Mouse (Mus musculus): ENCODE results near the gene Efcab9. TPM values are rescaled to one million over a fixed set of nuclear protein-coding genes. Genes with fewer than 3 reads are reported as not detected.
A peak's percentile ranks its signal among the peaks of the same experiment; 100 is the strongest.

Gene Efcab9
- total RNA-seq (2012; rRNA removed) (0.77 and 0.82 TPM in 2 replicates), polyA plus RNA-seq (2012; ENCODE audit: insufficient read depth in 1 of 2, insufficient read length in 2 of 2, low read depth in 1 of 2, low replicate concordance in 2 of 2, missing spikeins in 1 of 2) (1 to 10 TPM in 1 of 2 experiments, not detected in 1; 1.3 TPM)

GRCm38 (mm10) chr11:32531871-32532764 is at the start of gene Efcab9:
Gene Efcab9, minus strand, starts transcription at chr11:32532081.
- peak within 1 kb of the TSS; percentile 60 for H3K27ac ChIP-seq (ENCODE audit: control insufficient read depth, low read depth, low read length)
- peak within 1 kb of the TSS; percentile 96 for H3K9ac ChIP-seq (ENCODE audit: control insufficient read depth, low read depth, low read length, poor library complexity, severe bottlenecking)
- peaks cover 8% of the 10 kb centered on the region for H3K79me2 ChIP-seq (ENCODE audit: control insufficient read depth, insufficient read depth, low read length, poor library complexity)
- H3K4me3 ChIP-seq (ENCODE audit: control insufficient read depth in 1 of 2, insufficient read depth in 1 of 2, low read depth in 2 of 2, low read length in 2 of 2), result peak within 1 kb of the TSS; percentile 87 to 99
- H3K27me3 ChIP-seq (ENCODE audit: control insufficient read depth in 1 of 2, insufficient read depth in 2 of 2, low read length in 2 of 2), result no peaks in the 10 kb centered on the region
- peaks cover 0 to 14% of the 10 kb centered on the region in 2 experiments; a peak in 2 of 4 replicates for H3K4me1 ChIP-seq (ENCODE audit: control insufficient read depth in 1 of 2, insufficient read depth in 2 of 2, low read length in 2 of 2)
- DNase-seq (ENCODE audit: low read depth, low spot score), result peak; percentile 22
- H3K36me3 ChIP-seq (ENCODE audit: control insufficient read depth in 1 of 2, insufficient read depth in 2 of 2, low read length in 2 of 2), result peaks cover 0 to 7% of the 10 kb centered on the region in 2 experiments; a peak in 2 of 4 replicates
- no peak for TF ChIP-seq ZKSCAN1 (IDR thresholded peaks at IDR 0.05; ENCODE audit: low read depth, low read length)
- TF ChIP-seq CTCF (IDR thresholded peaks at IDR 0.05 in 2 of 3, conservative IDR thresholded peaks at IDR 0.05 in 1 of 3; ENCODE audit: control insufficient read depth in 1 of 3, insufficient read depth in 1 of 3, low read depth in 2 of 3, low read length in 3 of 3, poor library complexity in 1 of 3, severe bottlenecking in 1 of 3), result no peak
- TF ChIP-seq E2F4 (IDR thresholded peaks at IDR 0.05; ENCODE audit: borderline replicate concordance, low read depth, low read length), result no peak
- TF ChIP-seq UBTF (IDR thresholded peaks at IDR 0.05; ENCODE audit: borderline replicate concordance, insufficient read depth, low read depth, low read length), result no peak
- TF ChIP-seq MAFK (IDR thresholded peaks at IDR 0.05; ENCODE audit: borderline replicate concordance, low read depth, low read length), result no peak
- no peak for TF ChIP-seq NRF1 (IDR thresholded peaks at IDR 0.05; ENCODE audit: insufficient read depth, low read depth, low read length, poor library complexity, severe bottlenecking)
- no peak for TF ChIP-seq BHLHE40 (IDR thresholded peaks at IDR 0.05; ENCODE audit: borderline replicate concordance, low read depth, low read length)
- TF ChIP-seq ZC3H11A (IDR thresholded peaks at IDR 0.05; ENCODE audit: low read depth, low read length), result no peak
- H3K9me3 ChIP-seq (replicated peaks; ENCODE audit: insufficient read depth, low read length), result no peaks in the 10 kb centered on the region

GRCm38 (mm10) chr11:32581031-32581430 is 49.1 kb upstream of the Efcab9 start:
- Histone ChIP-seq H3K9ac (ENCODE audit: control insufficient read depth, low read depth, low read length, poor library complexity, severe bottlenecking) (peak overlapping the region; percentile 32), H3K36me3 (ENCODE audit: control insufficient read depth in 1 of 2, insufficient read depth in 2 of 2, low read length in 2 of 2) (peaks cover 0 to 2% of the 10 kb centered on the region in 2 experiments; a peak in 1 of 4 replicates), H3K27me3 (ENCODE audit: control insufficient read depth in 1 of 2, insufficient read depth in 2 of 2, low read length in 2 of 2) (no peaks in the 10 kb centered on the region), H3K4me1 (ENCODE audit: control insufficient read depth in 1 of 2, insufficient read depth in 2 of 2, low read length in 2 of 2) (peaks cover 0 to 5% of the 10 kb centered on the region in 2 experiments; a peak in 1 of 4 replicates), H3K79me2 (ENCODE audit: control insufficient read depth, insufficient read depth, low read length, poor library complexity) (no peaks in the 10 kb centered on the region), H3K27ac (ENCODE audit: control insufficient read depth, low read depth, low read length) (peak overlapping the region; percentile 2; the same call in 1 of the 2 replicates), H3K9me3 (replicated peaks; ENCODE audit: insufficient read depth, low read length) (no peaks in the 10 kb centered on the region), H3K4me3 (ENCODE audit: control insufficient read depth in 1 of 2, insufficient read depth in 1 of 2, low read depth in 2 of 2, low read length in 2 of 2) (peak overlapping the region; percentile 15 to 32)
- DNase-seq (ENCODE audit: low read depth, low spot score), result no peak
- TF ChIP-seq SMC3 (IDR thresholded peaks at IDR 0.05; ENCODE audit: low read depth, low read length) (no peak), EP300 (IDR thresholded peaks at IDR 0.05; ENCODE audit: low read depth in 1 of 2, low read length in 2 of 2) (no peak), TBP (IDR thresholded peaks at IDR 0.05; ENCODE audit: low read depth, low read length) (no peak), ZKSCAN1 (IDR thresholded peaks at IDR 0.05; ENCODE audit: low read depth, low read length) (no peak), POLR2A (IDR thresholded peaks at IDR 0.05; ENCODE audit: control insufficient read depth in 1 of 2, insufficient read depth in 1 of 2, low read depth in 1 of 2, low read length in 2 of 2, poor library complexity in 1 of 2) (no peak), MXI1 (IDR thresholded peaks at IDR 0.05; ENCODE audit: low read depth, low read length) (no peak), POLR2AphosphoS2 (IDR thresholded peaks at IDR 0.05; ENCODE audit: low read length) (no peak), ZC3H11A (IDR thresholded peaks at IDR 0.05; ENCODE audit: low read depth, low read length) (no peak), E2F4 (IDR thresholded peaks at IDR 0.05; ENCODE audit: borderline replicate concordance, low read depth, low read length) (no peak), UBTF (IDR thresholded peaks at IDR 0.05; ENCODE audit: borderline replicate concordance, insufficient read depth, low read depth, low read length) (no peak), ETS1 (IDR thresholded peaks at IDR 0.05; ENCODE audit: low read depth, low read length) (no peak), TAL1 (IDR thresholded peaks at IDR 0.05; ENCODE audit: low read length) (no peak), CHD2 (IDR thresholded peaks at IDR 0.05; ENCODE audit: low read length) (no peak), GABPA (IDR thresholded peaks at IDR 0.05; ENCODE audit: low read depth, low read length) (no peak), RCOR1 (IDR thresholded peaks at IDR 0.05; ENCODE audit: low read depth, low read length) (no peak), HCFC1 (IDR thresholded peaks at IDR 0.05; ENCODE audit: low read depth, low read length) (no peak), MAX (IDR thresholded peaks at IDR 0.05; ENCODE audit: low read length) (no peak)

All from MEL (cell line).